Mouse (Mus musculus) kidney, postnatal 10 days (tissue): ENCODE measurements around the gene Haus3.
A peak's percentile ranks its signal among the peaks of the same experiment; 100 is the strongest.

Experiments used
- DNase-seq: peaks from one replicate; pipeline ENCODE4 v3.0.0; 2021; ENCODE audit warnings: mixed read lengths

Haus3 gene

DNA sequence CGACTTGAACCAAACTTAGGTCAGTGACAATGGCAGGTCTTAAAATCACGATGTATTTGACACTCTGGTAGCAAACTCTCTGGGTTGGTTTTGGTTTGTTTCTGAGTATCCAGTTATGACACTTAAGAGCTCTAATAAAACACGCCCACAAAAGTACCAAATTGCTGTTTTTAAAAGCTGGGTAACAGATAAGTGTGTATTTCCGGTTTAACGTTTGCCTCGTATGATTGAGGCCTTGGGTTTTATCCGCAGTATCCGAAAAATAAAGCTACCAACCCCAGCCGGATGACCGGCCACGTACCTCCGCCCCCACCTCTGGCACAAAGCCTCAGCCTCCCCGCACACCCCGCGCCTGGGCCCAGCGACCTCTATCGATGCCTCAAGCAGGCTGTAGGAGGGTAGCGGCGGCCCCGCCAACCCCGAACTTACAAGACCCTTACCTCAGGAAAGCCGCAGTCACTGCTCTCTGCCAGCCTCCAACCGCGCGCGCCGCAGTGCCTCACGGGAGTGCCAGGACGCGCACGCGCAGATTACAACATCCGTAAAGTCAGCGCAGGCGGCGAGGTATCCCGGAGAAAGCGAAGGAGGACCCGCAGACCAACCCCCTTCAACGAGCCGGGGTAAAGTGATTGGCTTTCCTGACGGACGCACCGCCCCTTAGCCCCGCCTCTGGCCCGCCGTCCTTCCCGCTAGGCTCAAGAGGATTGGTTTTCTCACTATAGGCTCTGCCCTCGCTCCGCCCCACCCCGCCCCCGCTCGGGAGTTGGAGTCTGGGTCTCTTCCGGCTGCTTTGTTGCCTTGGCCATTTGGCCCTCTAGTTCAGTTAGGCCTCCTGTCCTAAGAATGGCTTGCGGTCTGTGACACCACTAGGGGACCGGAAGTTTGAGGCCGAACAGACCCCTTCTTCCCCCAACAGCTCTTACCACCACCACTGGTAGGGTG, at the start of gene Haus3, which contains the start of gene Poln:
Gene Haus3, minus strand, starts transcription at position 578 of the 942 bp plus-strand sequence.
Gene Poln, minus strand, starts transcription at position 499 of the 942 bp plus-strand sequence.
- DNase-seq = peak; percentile 99

GRCm38 (mm10) chr5:34218672-34219071, 49.3 kb upstream of the Haus3 start:
- DNase-seq = no peak

DNA sequence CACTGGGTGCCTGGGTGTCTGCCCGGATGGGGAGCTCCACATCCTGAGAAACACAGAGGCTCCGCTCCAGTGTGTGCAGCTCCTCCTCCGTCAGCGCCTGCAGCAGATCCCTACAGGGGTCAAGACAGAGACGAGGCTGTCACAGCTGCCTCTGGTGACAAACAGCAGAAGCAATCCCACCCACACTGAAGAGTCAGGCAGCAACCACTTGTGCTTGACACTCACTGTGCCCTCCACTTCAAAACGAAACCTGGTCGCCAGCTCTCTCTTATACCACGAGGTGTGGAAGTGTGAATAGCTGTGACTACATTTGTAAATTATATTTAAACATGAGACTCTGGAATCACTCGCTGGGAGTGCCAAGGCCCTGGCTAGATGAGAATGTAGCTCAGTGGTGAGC, 48.4 kb upstream of the Haus3 start:
- DNase-seq = no peak

GRCm38 (mm10) chr5:34216025-34216424, 46.7 kb upstream of the Haus3 start:
- no peak for DNase-seq

GRCm38 (mm10) chr5:34213659-34214058, 44.3 kb upstream of the Haus3 start:
- peak; percentile 37 for DNase-seq

- DNase-seq = peak; percentile 84
Observed at GRCm38 (mm10) chr5:34210279-34210678, 41.0 kb upstream of the Haus3 start.

- no peak for DNase-seq
Observed at GRCm38 (mm10) chr5:34207503-34207902, 38.2 kb upstream of the Haus3 start.

GRCm38 (mm10) chr5:34205788-34206187, 36.5 kb upstream of the Haus3 start:
- no peak for DNase-seq

DNA sequence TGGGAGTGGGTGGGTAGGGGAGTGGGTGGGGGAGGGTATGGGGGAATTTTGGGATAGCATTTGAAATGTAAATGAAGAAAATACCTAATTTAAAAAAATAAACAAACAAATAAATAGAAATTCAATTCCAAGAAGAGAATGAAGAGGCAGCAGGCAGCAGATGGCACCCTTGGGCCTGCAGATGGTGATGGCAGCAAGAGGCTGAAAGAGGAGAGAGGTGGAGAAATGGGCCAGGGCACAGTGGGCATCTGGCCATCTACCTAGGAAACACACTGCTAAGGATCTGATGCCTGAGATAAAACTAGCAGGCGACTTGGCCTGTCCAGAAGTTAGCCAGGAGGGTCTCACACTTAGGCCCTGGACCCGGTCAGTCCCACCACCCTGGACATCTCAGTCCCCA, 35.6 kb upstream of the Haus3 start:
- no peak for DNase-seq

GRCm38 (mm10) chr5:34202006-34202405, 32.7 kb upstream of the Haus3 start:
- no peak for DNase-seq

DNA sequence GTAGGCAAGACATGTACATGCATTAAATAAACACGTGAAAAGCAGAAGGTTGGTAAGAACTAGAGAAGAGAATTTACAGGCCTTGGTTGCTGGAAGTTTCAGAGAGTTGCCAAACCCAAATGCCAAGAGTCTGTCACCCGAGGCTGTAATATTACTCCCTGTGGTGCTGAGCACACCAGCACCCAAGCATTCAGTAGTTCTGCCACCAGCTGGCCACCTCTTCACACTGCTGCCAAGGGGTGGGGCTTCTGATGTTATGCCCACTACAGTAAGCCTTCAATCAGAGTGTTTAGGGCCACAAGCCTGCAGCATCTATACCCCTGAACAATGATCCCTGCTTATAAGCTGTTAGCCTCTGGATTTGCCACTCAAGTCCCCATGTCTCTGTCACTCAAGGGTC, 32.1 kb upstream of the Haus3 start:
- DNase-seq = peak; percentile 51

- DNase-seq = no peak
Observed at GRCm38 (mm10) chr5:34198615-34199014, 29.3 kb upstream of the Haus3 start.

- no peak for DNase-seq
Observed at GRCm38 (mm10) chr5:34197243-34197642, 27.9 kb upstream of the Haus3 start.

GRCm38 (mm10) chr5:34196423-34196822, 27.1 kb upstream of the Haus3 start:
- no peak for DNase-seq

DNA sequence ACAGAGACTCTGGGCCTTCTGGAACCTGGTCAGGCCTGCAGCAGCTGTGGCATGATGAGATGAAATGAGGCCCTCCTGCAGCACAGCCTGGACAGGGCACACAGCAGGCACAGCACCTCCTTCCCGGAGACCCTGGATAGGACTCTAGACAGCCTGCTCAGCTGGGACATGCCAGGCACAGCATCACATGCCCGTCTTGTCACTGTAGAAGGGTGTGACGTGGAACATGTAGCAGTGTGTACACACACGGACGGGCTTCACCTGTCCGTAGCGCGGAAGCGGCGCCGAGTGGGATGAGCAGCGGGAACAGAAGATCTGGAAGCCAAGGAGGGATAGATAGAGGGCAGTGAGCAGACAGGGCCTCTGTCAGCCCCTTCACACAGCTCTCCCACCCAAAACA, 26.5 kb upstream of the Haus3 start:
- no peak for DNase-seq

- DNase-seq = no peak
Observed at GRCm38 (mm10) chr5:34194975-34195662, 25.8 kb upstream of the Haus3 start.

DNA sequence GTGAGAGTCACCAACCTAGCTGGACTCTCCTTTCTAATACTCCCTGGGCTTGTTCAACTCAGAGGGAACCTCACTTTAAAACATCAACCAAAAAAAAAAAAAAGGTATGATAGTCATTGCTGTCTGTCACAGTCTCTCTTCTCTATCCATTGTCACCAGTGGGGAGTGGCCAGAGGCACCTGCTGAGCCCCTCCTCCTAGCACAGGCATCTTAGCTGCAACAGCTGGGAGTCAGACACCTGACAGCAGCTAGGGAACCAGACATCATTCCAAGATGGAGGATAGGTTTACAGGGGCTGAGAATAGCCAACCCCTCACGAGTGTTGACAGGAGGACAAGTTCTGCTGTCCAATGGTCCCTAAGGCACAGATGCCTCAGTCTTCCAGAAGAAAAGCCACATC, 25.1 kb upstream of the Haus3 start:
- DNase-seq = no peak

GRCm38 (mm10) chr5:34191843-34192242, 22.5 kb upstream of the Haus3 start:
- DNase-seq = peak; percentile 64

DNA sequence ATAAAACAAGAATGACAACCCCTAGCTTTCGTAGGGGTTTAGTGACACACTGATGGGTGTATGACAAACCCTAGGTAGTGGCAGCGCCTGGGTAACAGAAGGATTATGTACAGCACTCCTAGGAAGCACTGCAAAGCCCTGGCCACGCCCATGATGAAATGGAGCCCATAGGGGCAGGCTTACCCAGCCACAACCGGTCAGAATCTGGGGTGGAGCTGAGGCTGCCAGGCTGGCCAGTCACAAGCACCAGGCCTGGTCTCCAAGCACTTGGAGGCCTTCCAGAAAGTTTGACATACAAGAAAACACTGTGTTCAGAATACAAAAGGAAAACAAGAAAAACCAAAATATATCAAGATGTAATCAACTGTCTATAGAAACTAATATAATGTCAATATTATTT, 21.7 kb upstream of the Haus3 start:
- DNase-seq = peak; percentile 69

- DNase-seq = no peak
Observed at GRCm38 (mm10) chr5:34189521-34189920, 20.2 kb upstream of the Haus3 start.

GRCm38 (mm10) chr5:34188856-34189255, 19.5 kb upstream of the Haus3 start:
- DNase-seq = no peak

GRCm38 (mm10) chr5:34187601-34188316, 18.4 kb upstream of the Haus3 start, which contains the start of gene Mxd4:
Mxd4 (minus strand) TSS chr5:34187720.
- DNase-seq = peak; percentile 99

- peak; percentile 82 for DNase-seq
Observed at GRCm38 (mm10) chr5:34186961-34187391, 17.6 kb upstream of the Haus3 start.
